Mouse (Mus musculus) ES-Bruce4 (cell line): ENCODE measurements at regions not wholly inside any gene's neighbourhood (a gene's known extent, or its start where the extent isn't known, plus 50 kb on each side); places are given as distances from the start of the nearest gene placed in this dataset.

Experiments used
- H3K27ac ChIP-seq: 2 replicates; pipeline ENCODE4 v1.5.1; 2012; ENCODE audit warnings: low read length, inconsistent platforms; ENCODE audit not compliant: insufficient read depth
- H3K27me3 ChIP-seq: 2 replicates; pipeline ENCODE4 v1.6.1; 2012; ENCODE audit warnings: mild to moderate bottlenecking, low read length, inconsistent platforms; ENCODE audit not compliant: control insufficient read depth, poor library complexity, insufficient read depth, severe bottlenecking
- H3K36me3 ChIP-seq: 2 replicates; pipeline ENCODE4 v1.6.1; 2012; ENCODE audit warnings: inconsistent platforms, mild to moderate bottlenecking, low read length, moderate library complexity; ENCODE audit not compliant: control insufficient read depth, poor library complexity, insufficient read depth, severe bottlenecking
- H3K4me1 ChIP-seq: one replicate; pipeline ENCODE4 v1.8.1; 2011; ENCODE audit warnings: low read length; ENCODE audit not compliant: control insufficient read depth, insufficient read depth
- H3K4me3 ChIP-seq: 2 replicates; pipeline ENCODE4 v1.5.1; 2011; ENCODE audit warnings: low read depth, mild to moderate bottlenecking, low read length
- H3K9ac ChIP-seq: 2 replicates; pipeline ENCODE4 v1.6.1; 2012; ENCODE audit warnings: low read depth, mild to moderate bottlenecking, inconsistent platforms; ENCODE audit not compliant: poor library complexity, severe bottlenecking
- H3K9me3 ChIP-seq: replicated peaks from 2 replicates; pipeline ENCODE4 v1.6.1; 2012; ENCODE audit warnings: mild to moderate bottlenecking, low read length, inconsistent platforms; ENCODE audit not compliant: control insufficient read depth, poor library complexity, insufficient read depth, severe bottlenecking
- CTCF ChIP-seq: IDR thresholded peaks from one replicate; pipeline ENCODE4 v1.8.1; 2011; ENCODE audit warnings: low read depth, low read length
- EP300 ChIP-seq: IDR thresholded peaks from 2 replicates; pipeline ENCODE4 v1.6.1; 2011; ENCODE audit warnings: low read depth, low read length; ENCODE audit not compliant: insufficient read depth
- POLR2A ChIP-seq: IDR thresholded peaks from one replicate; pipeline ENCODE4 v1.8.1; 2011; ENCODE audit warnings: low read length; ENCODE audit not compliant: insufficient read depth

DNA sequence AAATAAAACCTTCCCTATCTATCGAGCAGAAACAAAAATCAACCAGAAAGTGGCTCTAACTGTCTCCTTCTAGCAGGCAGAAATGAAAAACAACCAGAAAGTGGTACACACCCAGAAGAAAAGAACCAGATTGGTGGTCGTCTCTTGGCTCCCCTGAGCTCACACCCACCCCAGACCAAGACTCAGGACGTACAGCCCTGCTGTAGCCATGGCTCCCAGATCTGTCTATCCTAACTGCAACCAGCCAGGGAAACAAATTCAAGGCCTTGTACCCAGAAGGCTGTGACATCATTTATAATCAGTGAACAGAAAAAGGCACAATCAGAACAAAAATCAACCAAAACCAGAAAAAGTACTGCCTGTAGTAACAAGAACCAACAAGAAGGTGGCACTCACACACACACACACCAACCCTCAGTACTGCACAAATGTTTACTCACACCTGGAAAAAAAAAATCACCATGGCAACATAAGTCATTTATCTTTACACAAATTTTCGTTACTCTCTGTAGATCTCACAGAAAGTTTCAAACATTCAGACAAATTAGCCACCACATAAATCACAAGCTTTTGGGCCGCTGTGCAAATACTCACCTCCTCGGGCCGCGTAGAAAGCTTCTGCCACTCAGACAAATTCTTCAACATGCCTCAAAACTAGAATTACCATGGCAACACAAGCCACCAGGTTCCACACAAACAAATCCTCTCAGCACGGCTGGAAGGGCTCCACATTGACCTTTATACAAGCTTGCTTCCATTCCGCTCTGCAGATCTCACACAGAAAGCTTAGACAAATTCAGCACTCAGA, 85.1 kb upstream of the Smlr1 start:
- no peaks in the 10 kb centered on the region for H3K27me3 ChIP-seq
- H3K4me3 ChIP-seq: no peak overlapping the region
- no peak overlapping the region for H3K9ac ChIP-seq
- no peaks in the 10 kb centered on the region for H3K36me3 ChIP-seq
- H3K9me3 ChIP-seq: no peaks in the 10 kb centered on the region
- H3K4me1 ChIP-seq: no peaks in the 10 kb centered on the region
- TF ChIP-seq EP300: no peak
- TF ChIP-seq CTCF: no peak
- TF ChIP-seq POLR2A: no peak
- H3K27ac ChIP-seq: no peak overlapping the region

DNA sequence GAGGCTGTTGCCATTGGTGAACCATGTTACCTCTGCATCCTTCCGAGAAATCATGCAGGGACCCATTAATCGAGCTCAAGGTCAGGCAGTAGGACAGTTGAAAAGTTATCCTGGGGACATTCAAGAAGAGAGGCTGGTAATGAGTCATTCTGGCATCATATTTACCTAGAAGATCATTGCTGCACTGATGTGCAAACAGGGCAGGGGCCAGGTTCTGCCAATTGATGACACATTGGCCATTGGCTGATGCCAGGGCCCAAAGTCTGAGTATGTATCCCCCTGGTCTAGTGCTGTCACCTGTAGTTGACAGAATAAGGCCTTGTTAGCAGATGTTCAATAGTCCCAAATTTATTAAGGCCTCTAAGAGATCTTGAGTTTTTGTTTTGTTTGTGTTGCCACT, 83.6 kb upstream of the Smlr1 start:
- Histone ChIP-seq H3K9ac (no peak overlapping the region), H3K4me1 (no peaks in the 10 kb centered on the region), H3K27ac (no peak overlapping the region), H3K4me3 (no peak overlapping the region), H3K9me3 (peaks cover 3% of the 10 kb centered on the region; the same call in 1 of the 2 replicates), H3K27me3 (no peaks in the 10 kb centered on the region), H3K36me3 (no peaks in the 10 kb centered on the region)
- TF ChIP-seq POLR2A (no peak), EP300 (no peak), CTCF (no peak)

DNA sequence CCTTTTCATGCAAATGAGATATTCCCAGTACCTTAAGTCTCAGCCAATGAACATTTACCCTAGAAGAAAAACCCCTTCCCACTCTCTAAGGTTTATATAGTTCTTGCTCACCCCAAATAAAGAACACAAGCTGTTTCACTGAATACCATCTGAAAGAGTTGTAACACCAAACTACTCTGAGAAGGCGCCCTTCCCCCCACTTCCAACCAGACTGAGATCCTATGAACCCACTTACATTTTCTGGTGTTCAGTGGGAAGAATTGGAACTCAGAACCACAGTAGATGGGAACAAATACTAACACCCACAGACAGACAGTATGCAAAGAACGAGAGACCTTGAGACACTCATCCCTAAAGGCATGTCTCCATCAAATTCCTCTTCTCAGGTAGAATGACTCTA, 65.4 kb upstream of the Smlr1 start:
- Histone ChIP-seq H3K36me3 (no peaks in the 10 kb centered on the region), H3K9ac (no peak overlapping the region), H3K27me3 (no peaks in the 10 kb centered on the region), H3K4me3 (no peak overlapping the region), H3K9me3 (no peaks in the 10 kb centered on the region), H3K27ac (no peak overlapping the region), H3K4me1 (no peaks in the 10 kb centered on the region)
- TF ChIP-seq POLR2A (no peak), EP300 (no peak), CTCF (no peak)

DNA sequence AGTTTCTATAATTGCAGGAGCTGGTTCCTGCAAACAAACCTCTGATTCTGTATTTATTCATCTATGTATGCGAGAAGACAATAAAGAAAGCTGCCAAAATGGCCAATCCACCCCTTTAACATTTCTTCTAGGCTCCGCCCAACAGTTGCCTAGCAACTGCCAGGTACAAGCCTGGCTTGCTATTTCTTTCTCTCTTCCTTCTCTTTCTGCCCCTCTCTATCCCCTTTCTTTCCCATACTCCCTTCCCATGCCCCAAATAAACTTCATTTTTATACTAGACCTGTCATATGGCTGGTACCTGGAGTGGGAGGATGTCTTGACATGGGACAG, 53.2 kb upstream of the Smlr1 start:
- H3K27me3 ChIP-seq: no peaks in the 10 kb centered on the region
- no peak overlapping the region for H3K9ac ChIP-seq
- no peaks in the 10 kb centered on the region for H3K36me3 ChIP-seq
- H3K27ac ChIP-seq: no peak overlapping the region
- peaks cover 1% of the 10 kb centered on the region for H3K4me1 ChIP-seq
- H3K4me3 ChIP-seq: no peak overlapping the region
- TF ChIP-seq POLR2A (no peak), EP300 (no peak), CTCF (no peak)
- peaks cover 15% of the 10 kb centered on the region for H3K9me3 ChIP-seq

DNA sequence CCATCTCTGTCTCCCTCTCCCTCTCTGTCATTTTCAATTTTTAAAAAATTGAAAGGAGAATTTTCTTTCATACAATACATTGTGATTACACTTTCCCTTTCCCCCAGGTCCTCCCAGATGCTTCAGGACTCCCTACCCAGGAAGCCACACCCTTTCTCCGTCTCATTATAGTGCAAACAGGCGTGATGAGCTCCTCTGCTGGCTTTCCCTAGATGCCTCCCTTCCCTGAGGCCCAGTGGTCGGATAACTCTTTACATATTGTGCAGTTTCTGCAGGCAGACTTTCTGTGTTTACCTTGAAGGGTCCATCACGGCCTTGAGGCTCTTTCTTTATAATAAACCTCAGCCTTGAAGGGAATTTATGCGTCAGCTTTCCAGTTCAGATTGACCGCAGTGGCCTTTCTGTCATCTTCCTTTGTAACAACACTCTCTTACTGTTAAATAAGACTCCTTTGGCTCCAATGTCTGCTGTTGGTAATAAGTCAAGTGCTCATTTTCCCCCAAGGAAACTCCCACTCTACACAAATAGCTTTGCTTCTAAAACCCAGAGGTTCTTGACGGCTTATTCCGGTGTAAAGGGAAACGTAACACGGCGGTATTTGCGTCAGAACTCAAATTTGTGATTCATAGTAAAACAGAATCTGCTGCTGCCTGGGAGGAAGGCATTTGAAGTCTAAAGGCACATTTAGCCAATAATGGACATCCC, 52.7 kb upstream of the Smlr1 start:
- H3K4me3 ChIP-seq: no peak overlapping the region
- no peak for TF ChIP-seq POLR2A
- 0 out of 2 replicates have a peak, but pooled peaks have one; percentile 55 for TF ChIP-seq EP300
- TF ChIP-seq CTCF: no peak
- no peaks in the 10 kb centered on the region for H3K36me3 ChIP-seq
- no peak overlapping the region for H3K9ac ChIP-seq
- no peaks in the 10 kb centered on the region for H3K27me3 ChIP-seq
- peaks cover 1% of the 10 kb centered on the region for H3K4me1 ChIP-seq
- peak overlapping the region; percentile 35; the same call in 1 of the 2 replicates for H3K27ac ChIP-seq
- peaks cover 15% of the 10 kb centered on the region for H3K9me3 ChIP-seq
